Mouse (Mus musculus) left cerebral cortex, postnatal 10 days (tissue): Measurements from ENCODE around the gene Eefsec. TPM values are rescaled to one million over a fixed set of nuclear protein-coding genes. Genes with fewer than 3 reads are reported as not detected.

Source experiments
- DNase-seq, 2 experiments: peaks; one replicate each; pipeline ENCODE4 v3.0.0; 2021 to 2022; ENCODE audit warnings: low spot score in 2 of 2, mixed read lengths in 1 of 2; ENCODE audit errors: extremely low spot score in 1 of 2
- intact Hi-C: fragments of 180-260 bp; cut with DNase I; formaldehyde crosslinking; loops from one replicate; pipeline ENCODE4 v1.15.1; 2025
- total RNA-seq, 2 experiments: library from RNA; stranded (reverse); gene quantifications; 2 replicates each; pipeline ENCODE4 v1.2.3; 2021

The Eefsec gene
- total RNA-seq, 2 experiments from 2014 or later = 22.2 to 24.1 TPM

GRCm38 (mm10) chr6:88233996-88234395, 212.3 kb downstream of the Eefsec start:
- intact Hi-C loops = no loop called here
- DNase-seq = no peak

- intact Hi-C loops = no loop called here
- DNase-seq = no peak
Observed at GRCm38 (mm10) chr6:88232221-88232620, 214.1 kb downstream of the Eefsec start.

- intact Hi-C loops = no loop called here
- DNase-seq = no peak
Observed at GRCm38 (mm10) chr6:88231821-88232220, 214.5 kb downstream of the Eefsec start.

- no peak for DNase-seq
Observed at GRCm38 (mm10) chr6:88229221-88229620, 217.1 kb downstream of the Eefsec start.

GRCm38 (mm10) chr6:88227537-88227936, 218.8 kb downstream of the Eefsec start:
- intact Hi-C loops = no loop called here
- DNase-seq = no peak

More at GRCm38 (mm10) chr6:88229221-88229620, 217.1 kb downstream of the Eefsec start:
- intact Hi-C loops = no loop called here

GRCm38 (mm10) chr6:88226570-88226994, 219.8 kb downstream of the Eefsec start:
- intact Hi-C loops = no loop called here
- no peak for DNase-seq

- intact Hi-C loops = no loop called here
Observed at GRCm38 (mm10) chr6:88221968-88222367, 224.4 kb downstream of the Eefsec start, which contains the start of gene Dnajb8. Gene Dnajb8 (plus strand): TSS chr6:88222268.

GRCm38 (mm10) chr6:88219094-88219493, 227.2 kb downstream of the Eefsec start:
- DNase-seq = no peak
- intact Hi-C loops = no loop called here

More at GRCm38 (mm10) chr6:88221968-88222367, 224.4 kb downstream of the Eefsec start, which contains the start of gene Dnajb8:
- no peak for DNase-seq

- intact Hi-C loops = no loop called here
- no peak for DNase-seq
Observed at GRCm38 (mm10) chr6:88216199-88216598, 230.1 kb downstream of the Eefsec start.

GRCm38 (mm10) chr6:88215797-88216196, 230.5 kb downstream of the Eefsec start:
- no peak for DNase-seq
- intact Hi-C loops = no loop called here

- intact Hi-C loops = no loop called here
Observed at GRCm38 (mm10) chr6:88210182-88210581, 236.2 kb downstream of the Eefsec start.

GRCm38 (mm10) chr6:88209453-88209852, 236.9 kb downstream of the Eefsec start:
- DNase-seq = no peak
- intact Hi-C loops = no loop called here

More at GRCm38 (mm10) chr6:88210182-88210581, 236.2 kb downstream of the Eefsec start:
- DNase-seq = no peak

GRCm38 (mm10) chr6:88208321-88208720, 238.0 kb downstream of the Eefsec start:
- DNase-seq = no peak
- intact Hi-C loops = no loop called here

- intact Hi-C loops = no loop called here
Observed at GRCm38 (mm10) chr6:88207403-88208033, 238.8 kb downstream of the Eefsec start.

More at GRCm38 (mm10) chr6:88207403-88208033, 238.8 kb downstream of the Eefsec start:
- DNase-seq = no peak

Other genes with a start within 250 kb of the Eefsec start
- gene Dnajb8, start 224.3 kb downstream of the Eefsec start, total RNA-seq = not detected
- 10 to 100 TPM; 32.5 to 35.2 TPM for gene Ruvbl1, start 18.9 kb upstream of the Eefsec start, total RNA-seq
- gene Sec61a1, start 72.4 kb upstream of the Eefsec start, total RNA-seq = 100 to 1,000 TPM; 114 to 118 TPM
- gene Kbtbd12, start 191.4 kb upstream of the Eefsec start, total RNA-seq = under 1 TPM; 0.20 to 0.56 TPM